Mouse (Mus musculus) limb, embryonic 11.5 days (tissue): ENCODE data around the gene Krt73. TPM values are rescaled to one million over a fixed set of nuclear protein-coding genes. Genes with fewer than 3 reads are reported as not detected.
A peak's percentile ranks its signal among the peaks of the same experiment; 100 is the strongest.

Source experiments
- ATAC-seq: fragments of 200-750 bp; cut with Nextera tagmentation; 2 replicates; pipeline ENCODE4 v1.8.0; 2017; ENCODE audit warnings: low read depth; ENCODE audit not compliant: insufficient number of reproducible peaks, low FRiP score, low TSS enrichment
- DNase-seq: peaks from one replicate; pipeline ENCODE4 v3.0.0-alpha.2; 2015; ENCODE audit warnings: low spot score
- H3K27ac ChIP-seq: fragments of 300-500 bp; sonication (generic); replicated peaks from 2 replicates; pipeline ENCODE4 v1.5.1; 2014; ENCODE audit warnings: low read depth, mild to moderate bottlenecking, low read length
- H3K27me3 ChIP-seq: fragments of 300-500 bp; sonication (generic); 2 replicates; pipeline ENCODE4 v1.6.1; 2014; ENCODE audit warnings: mild to moderate bottlenecking, low read length, mixed read lengths; ENCODE audit not compliant: control insufficient read depth, insufficient read depth
- H3K36me3 ChIP-seq: fragments of 300-500 bp; sonication (generic); 2 replicates; pipeline ENCODE4 v1.6.1; 2014; ENCODE audit warnings: mild to moderate bottlenecking, low read length, moderate library complexity, mixed read lengths; ENCODE audit not compliant: control insufficient read depth, insufficient read depth
- H3K4me1 ChIP-seq: fragments of 300-500 bp; sonication (generic); 2 replicates; pipeline ENCODE4 v1.6.1; 2014; ENCODE audit warnings: low read length, mixed read lengths; ENCODE audit not compliant: control insufficient read depth, insufficient read depth
- H3K4me2 ChIP-seq: fragments of 300-500 bp; sonication (generic); 2 replicates; pipeline ENCODE4 v1.6.1; 2014; ENCODE audit warnings: low read depth, mild to moderate bottlenecking, moderate library complexity; ENCODE audit not compliant: severe bottlenecking
- H3K4me3 ChIP-seq: fragments of 300-500 bp; sonication (generic); 2 replicates; pipeline ENCODE4 v1.5.1; 2014; ENCODE audit warnings: low read depth, low read length
- H3K9ac ChIP-seq: fragments of 300-500 bp; sonication (generic); 2 replicates; pipeline ENCODE4 v1.6.1; 2014; ENCODE audit warnings: mild to moderate bottlenecking, low read length
- H3K9me3 ChIP-seq: fragments of 300-500 bp; sonication (generic); 2 replicates; pipeline ENCODE4 v1.6.1; 2016; ENCODE audit warnings: low read length; ENCODE audit not compliant: control insufficient read depth
- WGBS: fragments of 180-500 bp; shearing (Covaris S2); extraction: QIAGEN DNeasy Blood & Tissue Kit; methylation state at CpG from one replicate; pipeline ENCODE4 v1.1.7; 2014; 5-methylcytosine and 5-hydroxymethylcytosine counted together
- polyA plus RNA-seq: library from polyadenylated mRNA; unstranded; fragments of >200 nt; fragmentation: Nextera tagmentation; extraction: Ambion mirVana; gene quantifications from 2 replicates; pipeline ENCODE4 v1.2.1, GENCODE M21; 2014

Krt73 gene
- polyA plus RNA-seq, 1 experiment from 2014 or later: not detected

- Histone ChIP-seq H3K9ac (no peak within 1 kb of the TSS), H3K27me3 (no peaks in the 10 kb centered on the region), H3K36me3 (no peaks in the 10 kb centered on the region), H3K4me1 (no peaks in the 10 kb centered on the region), H3K4me3 (no peak within 1 kb of the TSS), H3K4me2 (no peak within 1 kb of the TSS), H3K27ac (no peak within 1 kb of the TSS), H3K9me3 (no peaks in the 10 kb centered on the region; the same call in 1 of the 2 replicates)
- 77% methylated on average over 16 of the region's 16 CpGs for WGBS
- ATAC-seq (no peak), DNase-seq (no peak)
Observed at GRCm38 (mm10) chr15:101817875-101818274, 15.7 kb upstream of the Krt73 start, which contains the start of gene Krt2. Gene Krt2, minus strand, starts transcription at chr15:101818169.

DNA sequence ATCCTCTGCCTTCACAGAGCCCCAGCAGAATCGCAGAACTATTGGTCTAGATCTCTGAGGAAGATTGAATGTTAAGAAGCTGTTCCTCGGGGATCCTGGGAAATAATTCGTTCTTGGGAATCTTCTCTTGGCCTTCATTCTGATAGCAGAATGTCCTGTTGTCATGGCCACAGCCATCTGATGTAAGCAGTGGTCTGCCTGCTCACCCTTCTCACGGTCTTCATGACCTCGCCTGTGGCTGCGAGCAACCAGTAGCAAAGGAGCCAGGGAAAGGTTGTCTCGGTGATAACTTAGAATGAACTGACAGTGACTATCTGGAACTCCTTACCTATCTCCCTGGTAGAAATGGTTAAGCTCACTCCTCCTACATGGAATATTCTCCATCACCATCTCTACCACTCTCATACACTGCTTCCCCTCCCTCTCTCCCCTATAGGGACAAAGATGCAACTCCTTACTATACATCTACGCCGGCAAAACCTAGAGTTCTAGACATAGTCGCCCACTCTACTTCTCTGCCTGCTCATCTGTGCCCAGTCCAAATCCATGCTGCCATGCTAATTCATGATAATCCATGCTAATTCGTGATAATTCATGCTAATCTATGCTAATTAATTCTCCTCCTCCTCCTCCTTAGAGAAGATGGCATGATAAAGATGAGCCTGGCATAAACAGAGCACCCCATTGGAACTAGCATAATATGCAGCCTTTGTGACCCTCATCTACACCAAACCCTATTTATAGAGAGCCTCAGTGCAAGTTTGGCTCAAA lies 1.1 kb upstream of the Krt73 start:
- H3K27me3 ChIP-seq: no peaks in the 10 kb centered on the region
- H3K4me1 ChIP-seq: no peaks in the 10 kb centered on the region
- H3K9ac ChIP-seq: no peak overlapping the region
- no peak overlapping the region for H3K4me3 ChIP-seq
- 87% methylated on average over 11 of the region's 11 CpGs for WGBS
- H3K27ac ChIP-seq: no peak overlapping the region
- no peak for ATAC-seq
- DNase-seq: no peak
- H3K36me3 ChIP-seq: no peaks in the 10 kb centered on the region
- no peaks in the 10 kb centered on the region for H3K9me3 ChIP-seq
- H3K4me2 ChIP-seq: no peak overlapping the region

GRCm38 (mm10) chr15:101790867-101791266 lies 11.3 kb downstream of the Krt73 start:
- H3K4me1 ChIP-seq: no peaks in the 10 kb centered on the region
- no peaks in the 10 kb centered on the region for H3K27me3 ChIP-seq
- H3K27ac ChIP-seq: no peak overlapping the region
- DNase-seq: no peak
- H3K4me3 ChIP-seq: no peak overlapping the region
- H3K36me3 ChIP-seq: no peaks in the 10 kb centered on the region
- 10% methylated on average over 3 of the region's 3 CpGs for WGBS
- no peaks in the 10 kb centered on the region for H3K9me3 ChIP-seq
- H3K9ac ChIP-seq: no peak overlapping the region
- H3K4me2 ChIP-seq: no peak overlapping the region
- ATAC-seq: no peak

DNA sequence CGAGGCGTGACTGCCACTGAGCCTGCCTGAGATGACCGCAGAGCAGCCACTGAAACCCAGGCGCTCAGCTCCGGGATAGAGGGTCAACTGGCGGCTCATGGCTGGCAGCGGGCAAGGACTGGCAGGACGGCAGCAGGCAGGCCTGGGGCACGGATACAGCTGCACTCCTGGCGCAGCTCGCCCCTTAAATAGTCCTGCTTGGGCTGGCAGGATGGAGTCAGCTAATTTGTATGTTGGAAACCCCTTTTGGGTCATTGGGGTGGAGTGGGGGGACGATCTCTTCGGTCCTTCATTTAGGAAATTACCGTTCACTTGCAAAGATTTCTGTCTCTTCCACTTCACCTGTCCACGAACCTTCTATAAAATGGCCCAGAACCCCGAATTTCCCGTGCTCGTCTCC lies 15.8 kb downstream of the Krt73 start, which contains the start of gene Krt72:
Krt72 (minus strand) TSS at position 101 of the 400 bp plus-strand sequence.
- Histone ChIP-seq H3K9me3 (no peaks in the 10 kb centered on the region), H3K4me2 (no peak within 1 kb of the TSS), H3K27ac (no peak within 1 kb of the TSS), H3K27me3 (no peaks in the 10 kb centered on the region), H3K4me3 (no peak within 1 kb of the TSS), H3K36me3 (no peaks in the 10 kb centered on the region), H3K9ac (no peak within 1 kb of the TSS), H3K4me1 (no peaks in the 10 kb centered on the region)
- WGBS: 87% methylated on average over 18 of the region's 18 CpGs
- DNase-seq (no peak), ATAC-seq (no peak)

GRCm38 (mm10) chr15:101773420-101773819 lies 28.7 kb downstream of the Krt73 start:
- DNase-seq: no peak
- no peak for ATAC-seq
- no peaks in the 10 kb centered on the region for H3K4me1 ChIP-seq
- H3K36me3 ChIP-seq: no peaks in the 10 kb centered on the region
- no peaks in the 10 kb centered on the region for H3K9me3 ChIP-seq
- H3K4me2 ChIP-seq: no peak overlapping the region
- no peak overlapping the region for H3K9ac ChIP-seq
- H3K4me3 ChIP-seq: no peak overlapping the region
- H3K27me3 ChIP-seq: no peaks in the 10 kb centered on the region
- 82% methylated on average over 10 of the region's 10 CpGs for WGBS
- H3K27ac ChIP-seq: no peak overlapping the region

DNA sequence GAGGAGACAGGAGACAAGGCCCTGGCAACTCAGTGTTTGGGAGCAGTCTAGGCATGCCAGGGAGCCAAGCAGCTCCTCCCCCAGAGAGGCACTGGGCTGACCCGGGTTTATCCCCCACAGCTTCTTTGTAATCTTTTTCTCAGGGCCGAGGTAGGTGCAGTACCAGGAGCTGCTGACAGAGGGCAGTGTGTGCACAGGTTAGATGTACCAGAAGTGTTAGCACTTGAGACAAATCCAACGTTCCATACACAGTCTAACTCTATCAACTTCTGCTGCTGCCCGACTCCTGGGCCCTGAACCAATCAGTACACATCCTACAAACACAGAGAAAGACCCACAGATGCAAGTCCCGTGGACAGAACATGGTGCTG lies 29.4 kb downstream of the Krt73 start:
- Histone ChIP-seq H3K9ac (no peak overlapping the region), H3K4me2 (no peak overlapping the region), H3K9me3 (no peaks in the 10 kb centered on the region), H3K27ac (no peak overlapping the region), H3K36me3 (no peaks in the 10 kb centered on the region), H3K4me1 (no peaks in the 10 kb centered on the region), H3K27me3 (no peaks in the 10 kb centered on the region), H3K4me3 (no peak overlapping the region)
- WGBS: 15% methylated on average over 5 of the region's 5 CpGs
- DNase-seq (peak; percentile 96), ATAC-seq (0 out of 2 replicates have a peak, but pooled peaks have one; percentile 54)

- Histone ChIP-seq H3K27me3 (no peaks in the 10 kb centered on the region), H3K27ac (no peak overlapping the region)
- WGBS: 70% methylated on average over 5 of the region's 5 CpGs
Observed at GRCm38 (mm10) chr15:101772080-101772710, 30.0 kb downstream of the Krt73 start.

DNA sequence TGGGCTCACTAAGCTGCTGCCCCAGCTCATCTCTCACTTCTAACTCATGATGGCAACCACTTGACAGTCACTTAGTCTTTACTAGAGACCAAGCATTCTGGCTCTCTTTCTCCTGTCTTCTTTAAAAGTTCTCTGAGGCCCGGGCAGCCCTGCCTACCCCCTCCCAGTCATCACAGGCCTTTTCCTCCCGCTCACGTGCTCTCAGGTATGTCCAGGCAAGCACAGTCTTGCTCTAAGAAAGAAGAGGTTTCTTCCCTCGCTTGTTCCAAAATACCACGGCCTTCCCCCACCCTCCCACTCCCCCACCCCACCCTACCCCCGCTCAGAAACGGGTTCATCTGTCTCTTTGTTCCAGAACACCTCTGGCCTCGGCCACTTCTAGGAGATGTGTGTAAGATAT lies 31.9 kb downstream of the Krt73 start:
- H3K36me3 ChIP-seq: no peaks in the 10 kb centered on the region
- no peak overlapping the region for H3K4me3 ChIP-seq
- DNase-seq: no peak
- WGBS: 47% methylated on average over 8 of the region's 8 CpGs
- H3K4me1 ChIP-seq: no peaks in the 10 kb centered on the region
- H3K9me3 ChIP-seq: no peaks in the 10 kb centered on the region
- ATAC-seq: no peak
- no peak overlapping the region for H3K27ac ChIP-seq
- H3K9ac ChIP-seq: no peak overlapping the region
- no peaks in the 10 kb centered on the region for H3K27me3 ChIP-seq
- H3K4me2 ChIP-seq: no peak overlapping the region

More at GRCm38 (mm10) chr15:101772080-101772710, 30.0 kb downstream of the Krt73 start:
- H3K4me3 ChIP-seq: no peak overlapping the region
- peak; percentile 31 for DNase-seq
- no peaks in the 10 kb centered on the region for H3K36me3 ChIP-seq
- no peak overlapping the region for H3K9ac ChIP-seq
- H3K9me3 ChIP-seq: no peaks in the 10 kb centered on the region
- H3K4me1 ChIP-seq: no peaks in the 10 kb centered on the region
- no peak overlapping the region for H3K4me2 ChIP-seq
- ATAC-seq: no peak
